Mouse (Mus musculus): Measurements from ENCODE around the gene Kcnn3. TPM values are rescaled to one million over a fixed set of nuclear protein-coding genes. Genes with fewer than 3 reads are reported as not detected.

The Kcnn3 gene
- polyA plus RNA-seq, 1 experiment, result not detected

DNA sequence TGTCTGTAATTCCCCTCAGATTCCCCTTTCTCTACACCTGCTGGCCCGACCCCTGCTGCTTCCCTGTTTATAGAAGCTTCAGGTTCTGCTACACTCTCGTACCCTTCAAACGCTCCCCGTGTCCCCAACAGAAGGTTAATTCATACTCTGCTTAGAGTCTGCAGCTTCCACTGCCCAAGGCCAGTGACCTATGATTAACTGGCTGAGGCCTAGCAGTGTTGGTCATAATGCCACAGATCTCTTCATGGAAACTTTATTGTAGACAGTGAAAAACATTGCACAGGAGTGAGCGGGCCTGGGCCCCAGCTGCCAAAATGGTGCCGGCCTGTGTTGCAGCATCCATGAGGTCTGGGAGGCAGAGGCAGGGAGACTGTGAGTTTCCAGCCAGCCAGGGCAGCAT, 104.0 kb downstream of the Kcnn3 start:
- Histone ChIP-seq H3K4me1 (ENCODE audit: control insufficient read depth, insufficient read depth, low read length) (0 out of 2 replicates have a peak, but pooled peaks cover 2% of the 10 kb centered on the region), H3K4me3 (ENCODE audit: insufficient read depth, low read length) (no peak overlapping the region), H3K27ac (ENCODE audit: insufficient read depth, low read depth, low read length) (no peak overlapping the region)
- no peak for TF ChIP-seq POLR2A (IDR thresholded peaks at IDR 0.05; ENCODE audit: borderline replicate concordance, low read depth, low read length)
- TF ChIP-seq CTCF (IDR thresholded peaks at IDR 0.05; ENCODE audit: low read depth, low read length), result no peak

- TF ChIP-seq POLR2A (IDR thresholded peaks at IDR 0.05; ENCODE audit: borderline replicate concordance, low read depth, low read length) (no peak), CTCF (IDR thresholded peaks at IDR 0.05; ENCODE audit: low read depth, low read length) (no peak)
- 0 out of 2 replicates have a peak, but pooled peaks cover 2% of the 10 kb centered on the region for H3K4me1 ChIP-seq (ENCODE audit: control insufficient read depth, insufficient read depth, low read length)
These were observed 105.0 kb downstream of the Kcnn3 start for GRCm38 (mm10) chr3:89624814-89625445.

GRCm38 (mm10) chr3:89626556-89626955, 106.6 kb downstream of the Kcnn3 start:
- Histone ChIP-seq H3K4me3 (ENCODE audit: insufficient read depth, low read length) (no peak overlapping the region), H3K27ac (ENCODE audit: insufficient read depth, low read depth, low read length) (no peak overlapping the region), H3K4me1 (ENCODE audit: control insufficient read depth, insufficient read depth, low read length) (0 out of 2 replicates have a peak, but pooled peaks cover 2% of the 10 kb centered on the region)
- no peak for TF ChIP-seq POLR2A (IDR thresholded peaks at IDR 0.05; ENCODE audit: borderline replicate concordance, low read depth, low read length)
- no peak for TF ChIP-seq CTCF (IDR thresholded peaks at IDR 0.05; ENCODE audit: low read depth, low read length)

More at GRCm38 (mm10) chr3:89624814-89625445, 105.0 kb downstream of the Kcnn3 start:
- Histone ChIP-seq H3K4me3 (ENCODE audit: insufficient read depth, low read length) (no peak overlapping the region), H3K27ac (ENCODE audit: insufficient read depth, low read depth, low read length) (no peak overlapping the region)

GRCm38 (mm10) chr3:89629811-89630210, 109.8 kb downstream of the Kcnn3 start:
- Histone ChIP-seq H3K27ac (ENCODE audit: insufficient read depth, low read depth, low read length) (no peak overlapping the region), H3K4me3 (ENCODE audit: insufficient read depth, low read length) (no peak overlapping the region), H3K4me1 (ENCODE audit: control insufficient read depth, insufficient read depth, low read length) (peaks cover 3% of the 10 kb centered on the region; the same call in 1 of the 2 replicates)
- TF ChIP-seq POLR2A (IDR thresholded peaks at IDR 0.05; ENCODE audit: borderline replicate concordance, low read depth, low read length) (no peak), CTCF (IDR thresholded peaks at IDR 0.05; ENCODE audit: low read depth, low read length) (no peak)

GRCm38 (mm10) chr3:89631750-89632149, 111.8 kb downstream of the Kcnn3 start:
- Histone ChIP-seq H3K4me3 (ENCODE audit: insufficient read depth, low read length) (no peak overlapping the region), H3K4me1 (ENCODE audit: control insufficient read depth, insufficient read depth, low read length) (peaks cover 4% of the 10 kb centered on the region; the same call in 1 of the 2 replicates), H3K27ac (ENCODE audit: insufficient read depth, low read depth, low read length) (no peak overlapping the region)
- no peak for TF ChIP-seq CTCF (IDR thresholded peaks at IDR 0.05; ENCODE audit: low read depth, low read length)
- TF ChIP-seq POLR2A (IDR thresholded peaks at IDR 0.05; ENCODE audit: borderline replicate concordance, low read depth, low read length), result no peak

DNA sequence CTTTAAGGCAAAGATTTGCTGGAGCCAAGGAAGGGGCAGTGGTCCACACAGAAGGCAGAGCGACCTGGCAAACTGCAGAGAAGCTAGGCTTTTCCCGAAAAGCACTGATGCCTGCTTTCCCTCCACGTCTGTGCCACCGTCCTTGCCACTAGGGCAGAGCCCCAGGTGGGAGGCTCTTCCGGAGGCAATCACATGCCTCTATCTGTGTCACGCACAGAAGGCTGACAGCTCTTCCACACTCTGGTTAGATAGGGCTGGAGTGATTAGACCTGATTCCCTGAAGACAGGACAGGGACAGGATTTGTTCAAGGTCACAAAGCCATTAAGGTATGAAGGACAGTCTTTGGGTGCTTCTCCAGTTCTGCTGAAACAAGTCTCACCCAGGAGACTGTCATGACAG, 113.6 kb downstream of the Kcnn3 start:
- Histone ChIP-seq H3K4me3 (ENCODE audit: insufficient read depth, low read length) (no peak overlapping the region), H3K27ac (ENCODE audit: insufficient read depth, low read depth, low read length) (no peak overlapping the region), H3K4me1 (ENCODE audit: control insufficient read depth, insufficient read depth, low read length) (peaks cover 3% of the 10 kb centered on the region; the same call in 1 of the 2 replicates)
- no peak for TF ChIP-seq POLR2A (IDR thresholded peaks at IDR 0.05; ENCODE audit: borderline replicate concordance, low read depth, low read length)
- TF ChIP-seq CTCF (IDR thresholded peaks at IDR 0.05; ENCODE audit: low read depth, low read length), result no peak

DNA sequence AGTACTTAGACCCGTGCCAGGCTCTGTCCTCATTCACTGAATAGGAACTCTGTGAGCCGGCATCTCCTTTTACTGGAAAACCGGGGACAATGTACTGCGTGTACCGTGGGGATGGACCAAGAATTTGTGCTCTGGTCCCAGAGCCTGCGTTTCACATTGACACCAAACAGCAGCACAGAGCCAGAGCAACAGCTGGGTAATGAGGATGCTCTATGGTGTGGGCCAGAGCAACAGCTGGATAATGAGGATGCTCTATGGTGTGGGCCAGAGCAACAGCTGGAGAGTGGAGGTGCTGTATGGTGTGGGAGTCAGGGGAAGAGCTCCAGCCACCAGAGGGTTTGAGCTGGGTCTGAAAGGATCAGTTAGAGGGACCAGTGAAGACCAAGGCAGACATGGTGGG, 114.0 kb downstream of the Kcnn3 start:
- Histone ChIP-seq H3K4me3 (ENCODE audit: insufficient read depth, low read length) (no peak overlapping the region), H3K4me1 (ENCODE audit: control insufficient read depth, insufficient read depth, low read length) (peaks cover 2% of the 10 kb centered on the region; the same call in 1 of the 2 replicates), H3K27ac (ENCODE audit: insufficient read depth, low read depth, low read length) (no peak overlapping the region)
- TF ChIP-seq CTCF (IDR thresholded peaks at IDR 0.05; ENCODE audit: low read depth, low read length) (no peak), POLR2A (IDR thresholded peaks at IDR 0.05; ENCODE audit: borderline replicate concordance, low read depth, low read length) (no peak)

DNA sequence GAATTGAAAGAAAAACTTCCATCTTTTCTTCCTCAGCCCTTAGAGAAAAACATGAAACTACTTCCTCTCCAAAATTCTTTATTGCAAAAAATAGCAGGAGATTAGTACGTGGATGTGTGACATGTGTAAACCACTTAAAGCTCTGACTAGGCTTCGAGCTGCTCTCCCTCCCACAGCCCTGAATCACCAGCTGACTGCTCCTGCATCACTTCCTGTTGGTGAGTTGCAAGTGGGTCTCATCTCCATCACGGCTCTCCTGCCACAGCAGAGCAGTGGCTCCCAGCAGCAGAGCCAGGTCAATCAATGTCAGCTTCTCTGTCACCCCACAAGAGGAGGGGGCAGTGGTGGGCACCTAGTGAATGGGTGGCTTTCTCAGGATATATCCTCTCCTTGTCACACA, 120.8 kb downstream of the Kcnn3 start:
- H3K27ac ChIP-seq (ENCODE audit: insufficient read depth, low read depth, low read length), result no peak overlapping the region
- no peaks in the 10 kb centered on the region for H3K4me1 ChIP-seq (ENCODE audit: control insufficient read depth, insufficient read depth, low read length)
- H3K4me3 ChIP-seq (ENCODE audit: insufficient read depth, low read length), result no peak overlapping the region
- no peak for TF ChIP-seq CTCF (IDR thresholded peaks at IDR 0.05; ENCODE audit: low read depth, low read length)
- no peak for TF ChIP-seq POLR2A (IDR thresholded peaks at IDR 0.05; ENCODE audit: borderline replicate concordance, low read depth, low read length)

GRCm38 (mm10) chr3:89643391-89643790, 123.4 kb downstream of the Kcnn3 start:
- no peaks in the 10 kb centered on the region for H3K4me1 ChIP-seq (ENCODE audit: control insufficient read depth, insufficient read depth, low read length)
- no peak overlapping the region for H3K4me3 ChIP-seq (ENCODE audit: insufficient read depth, low read length)
- no peak overlapping the region for H3K27ac ChIP-seq (ENCODE audit: insufficient read depth, low read depth, low read length)
- TF ChIP-seq POLR2A (IDR thresholded peaks at IDR 0.05; ENCODE audit: borderline replicate concordance, low read depth, low read length), result no peak
- no peak for TF ChIP-seq CTCF (IDR thresholded peaks at IDR 0.05; ENCODE audit: low read depth, low read length)

DNA sequence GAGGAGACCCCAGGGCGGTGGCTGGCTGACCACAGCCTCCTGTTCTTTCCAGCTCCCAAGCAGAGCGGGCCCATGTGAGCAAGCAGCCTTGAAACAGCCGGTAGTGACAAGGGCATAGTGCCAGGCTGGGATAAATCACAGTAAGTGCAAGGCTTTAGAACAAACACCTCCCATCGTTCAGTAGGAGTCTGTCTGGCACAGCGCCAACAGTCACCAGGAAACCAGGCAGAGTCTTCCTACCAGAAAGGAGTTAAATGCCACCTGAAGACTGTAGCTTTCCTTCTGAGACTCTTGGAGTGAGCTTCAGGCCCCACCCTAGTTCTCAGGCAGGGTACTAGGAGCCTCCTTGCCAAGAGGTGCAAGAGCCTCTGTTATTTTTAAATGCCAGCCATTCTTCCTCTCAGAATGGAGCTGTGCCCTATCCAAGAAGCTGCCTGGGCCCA, 126.9 kb downstream of the Kcnn3 start:
- H3K4me3 ChIP-seq (ENCODE audit: insufficient read depth, low read length), result no peak overlapping the region
- H3K27ac ChIP-seq (ENCODE audit: insufficient read depth, low read depth, low read length), result no peak overlapping the region
- no peaks in the 10 kb centered on the region for H3K4me1 ChIP-seq (ENCODE audit: control insufficient read depth, insufficient read depth, low read length)
- no peak for TF ChIP-seq CTCF (IDR thresholded peaks at IDR 0.05; ENCODE audit: low read depth, low read length)
- TF ChIP-seq POLR2A (IDR thresholded peaks at IDR 0.05; ENCODE audit: borderline replicate concordance, low read depth, low read length), result no peak
